Mouse (Mus musculus) heart, postnatal 10 days (tissue): ENCODE measurements around the gene Nme9. TPM values are rescaled to one million over a fixed set of nuclear protein-coding genes. Genes with fewer than 3 reads are reported as not detected.

Experiments
- DNase-seq, 2 experiments: peaks; one replicate each; pipeline ENCODE4 v3.0.0; 2021
- intact Hi-C: fragments of 180-260 bp; cut with DNase I; formaldehyde crosslinking; loops from one replicate; pipeline ENCODE4 v1.15.1; 2025
- total RNA-seq, 2 experiments: library from RNA; stranded (reverse); gene quantifications; 2 replicates each; pipeline ENCODE4 v1.2.3; 2021

Gene Nme9
- total RNA-seq: not detected

DNA sequence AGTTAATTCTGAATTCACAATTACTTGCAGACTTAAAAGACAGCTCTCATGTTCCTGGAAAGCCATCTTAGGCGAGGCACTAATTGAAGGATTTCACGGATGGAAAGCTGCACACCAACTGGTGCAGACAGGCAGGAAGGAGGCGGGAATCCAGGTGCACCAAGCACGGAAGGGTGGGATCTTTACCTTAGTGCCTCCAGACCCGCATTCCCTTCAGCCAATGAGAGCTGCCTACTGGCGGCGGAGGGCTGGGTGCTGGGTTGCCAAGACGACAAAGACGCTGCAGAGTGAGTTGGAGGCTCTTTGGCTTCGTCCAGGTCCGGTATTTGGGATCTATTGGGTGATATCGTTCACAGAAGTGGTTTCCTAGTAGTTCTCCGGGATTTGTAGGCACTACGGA, at the start of gene Nme9:
TSS of gene Nme9 (plus strand) at position 315 of the 400 bp plus-strand sequence.
- intact Hi-C loops: loop anchor here (5.0 kb wide), 1 partner anchor 74 kb away; no protein-coding TSS in a partner anchor

DNA sequence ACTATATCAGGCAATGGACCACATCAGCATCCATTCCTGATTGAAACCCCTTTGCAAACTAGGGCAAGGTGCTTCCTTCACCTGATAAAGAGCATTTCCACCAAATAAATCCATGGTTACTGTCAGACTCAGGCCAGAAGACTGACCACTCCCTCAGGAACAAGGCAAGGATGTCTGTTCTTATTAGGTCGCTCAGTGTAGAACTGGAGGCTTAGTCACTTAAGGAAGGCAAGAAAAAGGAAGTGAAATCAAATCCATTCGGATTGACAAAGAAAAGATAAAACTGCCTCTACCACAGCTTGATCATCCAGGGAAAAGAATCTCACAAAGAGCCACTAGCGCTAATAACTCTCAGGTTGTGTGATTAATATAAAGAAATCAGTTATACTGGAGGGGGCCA, 42.0 kb upstream of the Nme9 start:
- no peak for DNase-seq
- intact Hi-C loops: no loop called here

More for the DNA sequence above, at the start of gene Nme9:
- no peak for DNase-seq

- intact Hi-C loops: no loop called here
Observed at GRCm38 (mm10) chr9:99411093-99411492, 40.2 kb upstream of the Nme9 start.

DNA sequence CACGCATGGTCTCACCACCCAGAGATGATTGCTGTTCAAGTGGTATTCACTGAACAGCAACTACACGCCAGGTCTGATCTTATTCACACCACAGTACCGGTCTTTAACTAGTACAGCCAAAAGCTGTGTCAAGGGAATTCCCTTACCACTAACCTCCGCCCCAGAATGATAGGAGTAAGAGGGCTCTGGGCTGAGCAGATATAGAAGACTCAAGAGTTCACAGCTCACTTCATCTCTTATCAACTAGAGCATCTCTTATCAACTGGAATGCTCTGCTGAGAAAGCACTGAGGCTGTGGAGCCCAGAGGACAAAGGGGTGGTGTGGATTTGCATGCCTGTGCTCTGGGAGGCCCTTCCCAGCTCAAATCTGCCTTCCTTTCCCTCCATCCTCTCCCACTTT, 39.5 kb upstream of the Nme9 start:
- no peak for DNase-seq
- intact Hi-C loops: no loop called here

More at GRCm38 (mm10) chr9:99411093-99411492, 40.2 kb upstream of the Nme9 start:
- no peak for DNase-seq

- DNase-seq: no peak
- intact Hi-C loops: no loop called here
Observed at GRCm38 (mm10) chr9:99416809-99417208, 34.5 kb upstream of the Nme9 start.

DNA sequence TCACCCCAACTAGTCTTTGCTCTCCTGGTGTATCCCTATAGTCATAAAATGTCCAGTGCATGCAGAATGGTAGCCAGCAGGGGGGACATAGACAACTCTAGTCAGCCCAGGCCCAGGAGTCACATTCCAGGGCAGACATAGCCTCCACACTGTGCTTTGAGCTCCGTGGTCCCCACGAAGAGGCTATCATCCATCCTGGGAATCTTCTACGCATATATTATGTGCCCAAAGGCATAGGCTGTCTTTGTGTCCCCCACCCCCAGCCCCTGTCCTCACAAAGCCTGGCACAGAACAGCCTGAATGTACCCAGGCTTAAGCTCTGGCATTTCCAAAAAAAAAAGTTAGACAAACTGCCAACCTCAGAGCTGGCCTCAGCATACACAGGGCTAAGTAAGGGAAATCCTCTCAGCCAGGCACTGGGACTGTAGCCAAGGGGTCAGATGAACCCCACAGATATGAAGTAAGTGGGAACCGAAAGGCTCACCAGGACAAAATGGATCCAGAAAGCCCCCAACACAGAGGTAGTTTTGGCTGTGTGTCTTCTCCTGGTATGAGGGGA, 33.9 kb upstream of the Nme9 start:
- intact Hi-C loops: no loop called here
- DNase-seq: no peak

DNA sequence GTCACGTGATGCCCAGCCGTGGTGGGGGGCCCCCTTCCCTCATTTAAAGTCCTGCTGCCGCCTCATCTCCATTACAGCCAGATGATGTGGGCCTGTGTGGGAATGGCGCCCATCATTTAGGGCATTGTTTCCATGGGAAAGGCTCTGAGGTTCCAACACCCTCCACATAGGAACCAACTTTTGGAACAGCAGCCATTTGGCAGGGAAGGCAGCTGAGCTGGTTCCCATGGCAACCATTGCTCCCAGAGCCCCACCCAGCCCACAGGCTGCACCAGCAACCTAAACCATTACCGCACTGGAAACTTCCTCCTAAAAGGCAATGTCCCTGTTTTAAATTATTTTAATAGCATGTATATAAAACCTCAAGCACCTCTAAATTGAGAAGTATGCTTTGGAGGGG, 32.9 kb upstream of the Nme9 start:
- DNase-seq: peak in 1 of 2 experiments; percentile 19
- intact Hi-C loops: no loop called here

DNA sequence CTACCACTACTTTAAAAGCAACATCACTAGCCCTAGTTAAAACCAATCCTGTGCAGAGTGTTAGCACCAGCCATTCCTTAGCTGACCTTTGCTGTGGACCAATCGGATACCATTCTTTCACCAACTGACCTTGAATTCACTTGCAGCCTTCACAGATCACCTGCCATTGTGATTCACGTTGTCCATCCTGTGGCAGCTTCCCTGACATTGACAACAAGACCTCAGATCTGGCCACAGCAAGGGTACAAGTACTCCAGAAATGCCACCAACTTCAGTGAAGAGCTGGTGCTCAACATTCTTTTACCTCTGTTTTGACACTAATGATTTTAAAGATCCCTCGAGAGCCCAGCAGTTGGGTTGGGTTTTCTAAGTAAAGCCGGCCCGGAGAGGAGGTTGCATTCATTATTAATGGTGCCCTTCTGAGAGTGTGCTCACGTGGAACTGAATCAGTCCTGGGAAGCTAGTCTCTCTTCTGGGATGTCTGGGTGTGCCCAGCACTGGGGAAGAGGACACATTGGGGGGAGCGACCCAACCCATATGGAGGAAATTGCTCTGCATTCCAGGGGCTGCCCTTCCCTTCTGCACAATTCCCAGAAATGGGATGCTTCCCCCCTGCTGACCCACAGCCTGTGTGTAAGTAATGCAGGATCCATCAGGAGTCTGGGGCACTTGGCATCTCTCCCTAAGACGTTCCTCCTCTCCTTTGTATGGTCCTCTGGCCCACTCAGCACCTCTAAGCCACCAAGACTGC, 31.1 kb upstream of the Nme9 start:
- intact Hi-C loops: no loop called here
- no peak for DNase-seq

DNA sequence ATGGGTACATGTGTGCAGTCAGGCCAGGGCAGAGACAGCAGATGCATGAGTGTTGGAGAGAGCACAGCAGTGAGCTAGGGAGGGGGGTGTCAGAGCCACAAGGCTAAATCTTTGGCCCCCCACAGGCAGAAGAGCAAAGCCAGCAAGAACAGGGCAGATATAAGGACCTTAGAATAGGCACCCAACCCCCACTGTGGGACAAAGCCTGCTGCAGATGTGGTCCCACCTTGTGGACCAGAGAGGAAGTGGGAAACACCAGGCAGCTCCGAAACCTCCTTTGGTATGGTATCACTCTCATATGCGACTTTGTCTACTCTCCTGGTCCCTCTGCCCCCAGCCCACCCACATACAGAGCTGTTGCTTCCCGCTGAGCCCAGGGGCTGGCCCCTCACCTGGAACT, 29.4 kb upstream of the Nme9 start:
- intact Hi-C loops: no loop called here
- DNase-seq: no peak

- intact Hi-C loops: no loop called here
- no peak for DNase-seq
Observed at GRCm38 (mm10) chr9:99423692-99424573, 27.3 kb upstream of the Nme9 start.

DNA sequence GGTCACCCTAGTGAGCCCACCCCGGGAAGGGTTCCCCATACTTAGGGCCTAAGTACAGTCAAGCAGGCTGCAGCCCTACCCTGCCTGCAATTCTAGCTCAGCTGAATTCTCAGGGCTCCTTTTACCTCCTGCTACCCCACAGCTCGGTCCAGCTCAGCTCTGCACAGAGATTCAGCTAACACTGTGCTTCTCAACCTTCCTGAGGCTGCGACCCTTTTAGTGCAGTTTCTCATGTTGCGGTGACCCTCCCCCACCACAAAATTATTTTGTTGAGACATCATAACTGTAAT, 26.8 kb upstream of the Nme9 start:
- intact Hi-C loops: no loop called here

GRCm38 (mm10) chr9:99425262-99425661, 26.0 kb upstream of the Nme9 start:
- intact Hi-C loops: no loop called here
- DNase-seq: no peak

More for the DNA sequence above, 26.8 kb upstream of the Nme9 start:
- DNase-seq: no peak

GRCm38 (mm10) chr9:99428601-99429331, 22.5 kb upstream of the Nme9 start:
- DNase-seq: peak in 1 of 2 experiments; percentile 17
- intact Hi-C loops: no loop called here

DNA sequence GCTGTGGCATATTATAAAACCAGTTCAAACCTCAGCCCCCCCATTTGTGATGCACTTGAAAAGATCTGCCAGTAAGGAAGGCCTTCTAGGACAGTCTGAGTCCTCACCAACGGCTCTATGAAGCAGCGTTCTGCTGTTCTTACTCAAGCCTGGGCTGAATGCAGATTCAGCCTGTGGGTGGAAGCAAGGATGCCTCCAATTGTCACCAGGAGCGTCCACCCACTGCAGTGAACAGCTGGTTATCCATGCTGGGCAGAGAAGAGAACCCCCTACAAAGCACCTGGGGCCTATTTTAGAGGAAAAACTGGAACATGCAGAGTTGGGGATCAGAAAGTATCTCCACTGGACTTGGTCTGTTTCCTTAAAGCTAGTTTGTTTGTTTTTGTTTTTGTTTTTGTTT, 21.4 kb upstream of the Nme9 start:
- no peak for DNase-seq
- intact Hi-C loops: no loop called here

DNA sequence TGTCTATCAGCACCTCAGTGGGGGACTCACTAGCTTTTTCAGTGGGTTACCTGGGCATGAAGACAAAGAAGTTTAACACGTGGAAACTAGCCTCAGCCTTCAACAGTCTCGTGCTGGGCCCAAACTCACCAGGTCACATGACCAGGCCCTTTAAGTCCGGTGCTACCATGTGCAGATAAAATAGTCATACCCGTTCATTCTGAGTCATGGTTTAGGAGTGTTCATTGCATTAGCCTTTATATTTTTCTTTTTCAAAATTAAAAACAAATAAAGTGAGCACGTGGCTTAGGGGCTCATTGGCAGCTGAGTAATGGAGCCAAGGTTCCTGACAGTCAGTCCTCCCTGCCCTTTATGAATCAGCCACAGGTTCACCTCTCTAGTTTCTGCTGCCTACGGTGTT, 20.5 kb upstream of the Nme9 start:
- no peak for DNase-seq
- intact Hi-C loops: no loop called here

- DNase-seq: no peak
- intact Hi-C loops: no loop called here
Observed at GRCm38 (mm10) chr9:99431346-99431745, 19.9 kb upstream of the Nme9 start.

- DNase-seq: no peak
- intact Hi-C loops: no loop called here
Observed at GRCm38 (mm10) chr9:99431963-99432362, 19.3 kb upstream of the Nme9 start.

DNA sequence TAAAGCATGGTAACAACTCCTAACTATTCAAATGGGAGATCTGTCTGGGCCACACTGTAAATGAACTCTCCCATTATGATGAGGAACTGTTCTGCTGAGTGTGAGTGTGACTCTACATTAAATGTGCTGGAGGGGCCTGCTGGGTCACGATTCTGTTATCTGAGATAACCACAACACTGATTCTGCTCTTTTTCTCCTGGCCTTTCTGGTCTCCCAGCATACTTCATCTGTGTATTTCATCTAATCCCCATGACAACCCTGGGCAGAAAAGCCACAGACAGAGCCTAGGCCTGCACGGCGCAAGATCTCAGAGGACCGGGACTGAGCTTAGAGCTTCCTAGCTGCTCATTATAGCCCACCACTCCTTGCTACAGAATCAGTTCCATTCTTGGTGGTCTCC, 18.8 kb upstream of the Nme9 start:
- DNase-seq: no peak
- intact Hi-C loops: no loop called here

GRCm38 (mm10) chr9:99434892-99435618, 16.2 kb upstream of the Nme9 start:
- DNase-seq: peak; percentile 20 to 26
- intact Hi-C loops: loop anchor here (5.0 kb wide), 2 partner anchors 193 to 293 kb away; partner anchors contain the start of genes Cep70 and Pik3cb

GRCm38 (mm10) chr9:99435619-99436181, 15.6 kb upstream of the Nme9 start:
- intact Hi-C loops: loop anchor here (5.0 kb wide), 2 partner anchors 193 to 293 kb away; partner anchors contain the start of genes Cep70 and Pik3cb
- DNase-seq: peak; percentile 41 to 62
